Mouse (Mus musculus): ENCODE measurements around the gene Gcsh.

Gcsh gene

DNA sequence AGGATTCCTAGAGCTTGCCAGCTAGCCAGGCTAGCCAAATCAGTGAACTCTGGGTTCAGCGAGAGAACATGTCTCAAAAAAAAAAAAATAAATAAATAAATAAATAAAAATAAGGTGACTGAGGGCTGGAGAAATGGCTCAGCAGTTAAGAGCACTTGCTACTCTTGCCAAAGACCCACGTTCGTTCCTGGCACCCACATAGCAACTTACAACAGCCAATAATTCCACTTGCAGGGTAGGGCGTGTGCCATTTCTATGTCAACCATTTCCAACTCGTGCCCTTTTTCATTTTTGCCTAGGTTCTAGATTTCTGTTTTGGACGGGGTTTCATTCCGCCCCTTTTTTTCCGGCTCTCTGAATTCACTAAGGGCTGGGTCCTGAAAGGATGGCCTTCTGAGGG, 15.3 kb downstream of the Gcsh start:
- DNase-seq (ENCODE audit: low spot score): no peak

GRCm38 (mm10) chr8:116975606-116976005, 17.7 kb downstream of the Gcsh start:
- no peak for DNase-seq (ENCODE audit: low spot score)

GRCm38 (mm10) chr8:116975066-116975465, 18.3 kb downstream of the Gcsh start:
- DNase-seq (ENCODE audit: low spot score): no peak

DNA sequence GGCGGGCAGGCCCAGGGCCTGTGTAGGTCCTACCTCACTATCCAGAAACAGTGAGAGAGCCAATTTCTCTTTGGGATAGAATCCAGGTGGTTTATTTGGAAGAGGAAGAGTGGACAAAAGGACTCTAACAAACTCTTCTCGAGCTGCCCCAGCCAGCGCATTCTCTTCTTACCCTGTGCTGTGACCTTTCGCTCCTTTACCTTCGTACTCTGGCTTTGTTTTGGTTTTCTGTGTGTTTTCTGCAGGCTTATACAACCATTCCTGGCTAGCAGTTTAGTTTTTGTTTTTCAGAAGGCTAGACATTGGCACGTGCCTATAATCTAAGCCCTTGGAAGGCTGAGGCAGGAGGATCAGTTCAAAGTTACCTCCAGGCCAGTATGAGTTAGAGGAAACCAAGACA, 23.8 kb downstream of the Gcsh start:
- no peak for DNase-seq (ENCODE audit: low spot score)

- no peak for DNase-seq (ENCODE audit: low spot score)
Observed at GRCm38 (mm10) chr8:116954415-116954814, 38.9 kb downstream of the Gcsh start.

DNA sequence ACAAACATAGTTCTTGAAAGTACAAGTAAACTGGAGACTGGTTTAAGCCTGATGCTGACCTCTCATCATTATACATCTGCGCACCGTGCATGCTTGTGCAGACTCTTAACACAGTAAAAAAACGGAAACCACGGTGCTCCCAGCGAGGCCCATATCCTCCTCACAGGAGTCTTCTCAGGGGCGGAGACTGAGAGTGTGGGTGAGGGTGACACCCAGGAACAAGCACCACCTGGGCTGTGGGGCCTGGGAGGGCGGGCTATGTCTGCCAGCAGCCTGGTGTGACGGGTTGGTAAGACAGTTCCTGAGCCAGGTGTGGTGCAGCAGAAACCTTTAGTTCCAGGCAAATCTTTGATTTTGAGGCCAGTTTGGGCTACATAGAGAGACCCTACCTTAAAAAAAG, 40.9 kb downstream of the Gcsh start:
- DNase-seq (ENCODE audit: low spot score): no peak

DNA sequence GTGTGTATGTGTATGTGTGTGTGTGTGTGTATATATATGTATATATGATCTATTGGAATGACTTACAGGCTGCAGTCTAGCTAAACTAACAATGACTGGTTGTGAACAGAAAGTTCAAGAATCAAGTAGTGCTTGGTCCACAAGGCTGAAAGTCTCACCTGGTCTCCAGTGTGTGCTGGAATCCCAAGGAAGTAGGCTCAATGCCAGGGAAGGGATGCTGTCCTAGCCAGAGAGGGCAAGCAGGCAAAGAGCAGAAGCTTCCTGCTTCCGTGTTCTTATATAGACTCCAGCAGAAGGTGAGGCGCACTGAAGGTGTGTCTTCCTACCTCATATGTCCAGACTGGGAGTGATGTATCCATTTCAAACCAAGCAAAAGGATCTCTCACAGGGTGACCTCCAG, 41.6 kb downstream of the Gcsh start:
- DNase-seq (ENCODE audit: low spot score): no peak

GRCm38 (mm10) chr8:116951369-116951768, 42.0 kb downstream of the Gcsh start:
- DNase-seq (ENCODE audit: low spot score): no peak

- DNase-seq (ENCODE audit: low spot score): no peak
Observed at GRCm38 (mm10) chr8:116947589-116947988, 45.7 kb downstream of the Gcsh start.

- no peak for DNase-seq (ENCODE audit: low spot score)
Observed at GRCm38 (mm10) chr8:116946851-116947250, 46.5 kb downstream of the Gcsh start.

DNA sequence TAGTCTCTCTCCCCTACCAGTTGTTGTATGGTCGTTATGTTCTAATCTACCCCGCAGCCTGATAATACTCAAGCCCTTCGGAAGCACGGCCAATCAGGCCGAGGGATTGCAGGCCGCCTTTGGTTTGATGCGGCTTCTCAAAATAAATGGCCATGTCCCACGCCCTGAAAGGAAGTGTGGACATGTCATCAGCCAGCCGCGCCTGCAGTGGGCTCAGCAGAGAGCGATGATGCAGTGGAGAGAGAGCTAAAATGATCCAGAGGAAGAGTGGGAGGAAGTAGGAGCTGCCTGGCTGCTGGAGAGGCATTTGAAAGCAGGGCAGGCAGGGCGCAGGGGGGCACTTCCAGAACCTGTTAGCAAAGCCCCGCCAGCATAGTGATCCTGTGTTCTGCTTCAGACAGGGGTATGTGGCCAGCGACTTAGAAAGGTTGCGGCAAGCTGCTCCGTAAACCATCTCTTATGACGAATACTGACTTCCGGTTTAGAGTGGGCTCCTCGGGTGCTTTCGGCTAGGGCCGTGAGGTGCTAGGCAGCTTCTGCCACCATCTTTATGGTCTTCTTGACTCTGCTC, 47.0 kb downstream of the Gcsh start:
- DNase-seq (ENCODE audit: low spot score): no peak

DNA sequence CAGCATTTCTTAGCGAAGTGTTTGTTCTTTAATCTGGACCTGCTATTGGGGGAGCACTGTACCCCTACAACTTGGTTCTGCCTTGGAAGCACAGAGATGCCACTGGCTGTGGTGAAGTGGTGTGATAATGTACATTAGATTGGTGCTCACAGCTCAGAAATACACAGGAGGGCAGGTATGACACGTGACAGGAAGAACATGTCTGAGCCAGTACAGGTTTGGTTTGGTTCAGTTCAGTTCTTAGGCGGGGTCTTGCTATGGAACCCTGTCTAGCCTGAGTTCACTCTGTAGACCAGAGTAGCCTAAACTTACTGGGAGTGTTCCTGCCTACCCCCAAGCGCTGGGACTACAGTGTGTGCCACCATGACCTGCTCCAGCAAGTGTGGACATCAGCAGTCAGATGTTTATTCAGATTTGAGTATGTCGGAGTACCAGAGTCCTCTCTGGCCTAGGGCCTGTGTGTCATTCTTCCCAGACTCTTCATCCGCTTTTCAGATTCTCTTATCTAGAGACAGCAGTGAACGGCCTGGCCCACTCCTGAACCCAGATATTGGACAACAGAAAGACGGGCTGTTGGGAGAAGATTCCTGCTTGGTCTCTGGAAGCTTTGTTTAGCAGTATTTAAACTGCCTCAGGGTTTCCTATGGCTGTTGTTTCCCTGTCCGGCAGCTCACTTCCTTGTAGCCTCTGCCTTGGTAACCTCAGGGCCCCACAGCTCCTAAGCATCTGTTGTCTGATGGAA, 48.0 kb downstream of the Gcsh start:
- no peak for DNase-seq (ENCODE audit: low spot score)

DNA sequence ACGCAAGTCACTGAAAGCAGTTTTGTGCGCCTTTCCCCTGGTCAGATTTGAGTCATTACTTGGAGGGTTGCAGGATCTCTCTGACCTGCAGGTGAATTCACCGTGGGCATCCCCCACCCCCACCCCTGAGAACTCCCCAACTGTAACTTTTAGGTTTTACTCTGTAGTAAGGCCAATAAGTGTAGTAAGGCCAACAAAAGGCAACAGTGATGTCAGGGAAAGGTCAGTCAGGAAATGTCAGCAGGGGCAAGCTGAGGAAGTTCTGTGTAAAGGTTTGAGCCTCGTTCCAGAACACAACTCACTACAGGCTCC, 49.0 kb downstream of the Gcsh start:
- no peak for DNase-seq (ENCODE audit: low spot score)

DNA sequence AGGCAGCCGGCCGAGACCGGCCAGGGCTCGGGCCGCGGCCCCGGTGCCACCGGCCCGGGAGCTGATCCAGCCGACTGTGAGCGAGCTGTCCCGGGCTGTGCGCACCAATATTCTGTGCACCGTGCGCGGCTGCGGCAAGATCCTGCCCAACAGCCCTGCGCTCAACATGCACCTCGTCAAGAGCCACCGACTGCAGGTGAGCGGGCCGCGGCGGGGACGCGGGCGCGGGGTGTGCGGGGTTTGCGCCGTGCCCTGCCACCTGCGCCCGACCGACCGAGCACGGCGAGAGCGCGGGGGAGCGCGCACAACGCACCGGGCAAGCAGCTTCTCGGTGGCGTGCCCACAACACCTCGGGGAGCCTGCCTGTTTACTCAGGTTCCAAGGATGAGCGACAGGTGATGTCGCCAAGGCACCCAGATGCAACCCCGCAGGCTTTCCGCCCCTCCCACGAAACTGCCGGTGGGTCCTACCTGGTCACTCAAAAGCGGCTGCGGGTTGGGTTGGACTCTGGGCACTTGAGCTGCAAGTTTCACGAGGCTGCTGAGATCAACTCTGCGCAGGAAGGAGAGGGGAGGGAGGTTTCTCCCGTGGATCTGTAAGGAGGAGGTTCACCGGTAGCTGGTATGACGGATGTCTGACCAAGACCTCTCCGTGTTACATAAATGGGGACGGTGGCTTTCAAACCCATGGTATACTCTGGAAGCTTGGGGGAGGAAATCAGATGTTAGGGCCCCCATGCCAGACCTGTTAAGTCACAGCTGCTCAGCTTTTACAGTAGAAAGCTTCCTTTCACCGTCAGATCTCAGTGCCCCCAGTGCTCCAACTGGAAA, 49.6 kb downstream of the Gcsh start:
- DNase-seq (ENCODE audit: low spot score): no peak

GRCm38 (mm10) chr8:116943161-116943554, 50.2 kb downstream of the Gcsh start, which contains the start of gene Atmin:
TSS of gene Atmin (plus strand) at chr8:116943393.
- DNase-seq (ENCODE audit: low spot score): peak; percentile 61

- DNase-seq (ENCODE audit: low spot score): no peak
Observed at GRCm38 (mm10) chr8:116942284-116943058, 50.9 kb downstream of the Gcsh start.

GRCm38 (mm10) chr8:116935506-116935905, 57.8 kb downstream of the Gcsh start:
- no peak for DNase-seq (ENCODE audit: low spot score)

GRCm38 (mm10) chr8:116934976-116935375, 58.4 kb downstream of the Gcsh start:
- DNase-seq (ENCODE audit: low spot score): no peak

Data from ovary, postnatal 10 days (tissue).